Mouse (Mus musculus) urinary bladder, adult 18-20 months (tissue): ENCODE data around the gene Cd6.

Source experiments
- DNase-seq, 2 experiments: peaks; one replicate each; pipeline ENCODE4 v3.0.0; 2022; ENCODE audit warnings: low spot score in 2 of 2, mixed read lengths in 2 of 2

The Cd6 gene

DNA sequence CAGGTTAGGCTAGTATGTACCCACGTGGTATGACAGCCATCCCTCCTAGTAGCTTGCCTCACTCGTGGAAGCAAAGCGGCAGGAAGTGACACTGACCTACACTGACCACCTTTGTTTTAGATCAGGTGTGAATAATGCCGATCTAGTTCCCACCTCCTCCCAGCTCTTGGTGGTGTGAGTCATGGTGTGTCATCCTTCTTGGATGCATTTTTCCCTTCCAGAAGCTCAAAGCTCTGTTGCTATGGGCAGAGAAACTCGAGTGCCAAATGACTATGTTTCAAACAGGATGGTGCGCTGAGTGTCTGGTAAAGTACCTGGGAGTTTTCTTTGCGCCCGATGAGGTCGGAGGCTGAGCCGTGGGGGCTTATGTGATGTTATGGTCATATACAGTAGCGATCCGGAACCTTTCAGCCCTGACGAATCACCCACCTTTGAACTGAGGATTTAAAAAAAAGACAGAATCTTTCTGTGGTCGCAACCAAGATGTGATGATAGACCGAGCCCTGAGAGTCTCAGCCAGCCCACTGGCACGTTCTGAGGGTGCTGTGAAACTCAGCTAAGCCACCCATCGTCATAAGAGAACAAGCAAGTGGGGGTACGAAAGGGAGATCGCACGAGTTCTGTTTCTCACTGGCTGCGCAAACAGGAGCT, 66.4 kb downstream of the Cd6 start:
- no peak for DNase-seq

DNA sequence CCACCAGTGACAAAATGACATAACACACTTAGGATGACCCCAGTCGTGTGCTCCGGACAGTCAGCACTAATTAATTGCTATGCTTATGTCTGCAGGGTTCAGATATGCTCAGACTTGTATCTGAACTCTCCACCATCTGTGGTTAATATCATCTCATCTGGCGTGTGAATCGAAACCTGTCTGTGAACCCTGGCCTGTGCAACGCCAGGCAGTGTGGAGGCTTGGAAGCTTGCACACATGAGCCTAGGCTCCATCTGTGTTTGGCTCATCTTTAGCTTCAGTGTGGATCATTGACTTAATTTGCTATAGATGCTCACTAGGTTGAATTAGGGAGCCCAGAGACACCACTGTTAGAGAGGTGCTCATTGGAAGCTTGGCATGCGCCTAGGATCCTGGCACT, 67.4 kb downstream of the Cd6 start:
- DNase-seq = no peak

DNA sequence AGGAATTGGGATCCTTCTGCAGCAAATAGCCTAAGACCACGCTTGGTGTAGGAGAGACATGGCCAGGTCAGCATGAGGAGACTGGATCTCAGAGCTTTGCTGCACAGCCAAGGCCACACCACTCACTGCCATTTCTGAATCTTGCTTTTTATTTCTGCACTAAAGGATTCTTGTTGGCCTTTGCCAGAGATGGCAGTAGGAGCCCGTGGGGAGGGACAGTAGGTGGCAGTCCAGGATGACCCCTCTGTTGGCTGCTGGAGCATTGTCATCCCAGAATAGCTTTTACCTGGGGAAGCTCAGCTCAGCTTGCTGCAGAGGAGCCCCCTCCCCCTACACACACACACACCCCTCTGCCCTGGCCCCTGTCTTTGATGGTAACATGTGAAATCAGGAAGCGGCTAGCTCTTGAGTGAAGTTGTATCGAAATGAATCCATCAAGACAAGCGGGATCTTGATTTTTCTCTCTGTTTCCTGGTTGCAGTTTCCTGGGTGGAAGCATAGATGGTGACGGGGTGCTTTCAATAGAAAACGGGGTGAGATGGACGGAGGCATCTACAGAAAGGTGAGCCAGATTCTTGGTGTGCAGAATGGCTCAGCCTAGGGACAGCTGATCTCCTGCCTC, 68.0 kb downstream of the Cd6 start:
- no peak for DNase-seq

DNA sequence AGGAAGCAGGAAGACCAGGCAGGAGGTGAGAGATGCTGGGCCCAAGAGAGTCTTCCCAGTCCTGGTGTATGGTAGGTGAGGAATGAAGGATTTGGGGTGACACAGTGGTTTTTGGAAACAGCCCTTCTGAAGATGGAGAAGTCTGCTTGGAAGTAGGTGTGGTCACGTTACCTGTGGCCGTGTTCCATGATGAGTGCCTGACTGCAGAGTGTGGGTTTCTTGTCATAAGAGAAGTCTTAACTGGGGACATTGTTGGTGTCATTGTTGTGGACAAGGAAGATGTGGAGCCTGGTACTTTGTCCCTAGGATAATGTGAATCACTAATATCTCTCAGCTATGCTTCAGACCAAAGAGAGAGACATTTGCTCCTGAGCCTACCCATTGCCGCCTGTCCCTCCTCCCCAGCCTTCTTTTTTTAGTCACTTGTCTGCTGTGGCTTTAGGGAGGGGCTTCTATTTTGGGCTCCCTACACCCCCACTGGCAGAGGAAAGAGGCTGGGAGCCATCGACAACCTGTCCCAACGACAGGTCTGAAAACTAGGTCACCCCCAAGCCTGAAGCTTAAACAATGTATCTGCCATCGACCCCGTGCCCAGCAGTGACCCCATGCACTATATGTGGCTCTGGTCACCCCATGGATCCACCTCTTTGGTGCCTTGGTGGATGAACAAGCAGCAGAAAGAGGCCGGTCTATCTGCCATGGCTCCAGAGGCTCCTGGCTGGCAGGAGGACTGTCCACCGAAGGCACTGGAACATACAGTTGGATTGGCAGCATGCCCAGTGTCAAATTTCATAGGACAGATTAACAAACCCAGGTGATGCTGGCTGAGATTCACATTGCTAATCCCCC, 69.7 kb downstream of the Cd6 start:
- DNase-seq = no peak

DNA sequence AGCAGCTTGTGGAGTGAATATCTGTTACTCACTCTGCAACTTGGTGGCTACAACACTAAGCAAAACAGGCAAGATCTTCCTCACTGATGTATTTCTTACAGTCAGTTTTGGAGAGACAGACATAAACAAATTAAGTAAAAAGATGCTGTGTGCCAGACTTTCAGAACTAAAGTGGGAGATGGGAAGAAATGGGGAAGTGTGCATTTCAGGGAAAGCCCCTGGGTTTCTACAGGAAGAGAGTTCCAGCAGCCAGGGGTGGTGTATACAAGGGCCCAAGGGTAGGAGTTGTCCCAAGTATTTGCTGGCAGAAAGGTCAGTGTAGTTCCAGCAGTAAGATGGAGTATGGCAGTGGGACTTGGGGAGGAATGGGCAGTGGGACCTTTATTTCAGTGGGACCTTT, 70.3 kb downstream of the Cd6 start:
- DNase-seq = no peak

DNA sequence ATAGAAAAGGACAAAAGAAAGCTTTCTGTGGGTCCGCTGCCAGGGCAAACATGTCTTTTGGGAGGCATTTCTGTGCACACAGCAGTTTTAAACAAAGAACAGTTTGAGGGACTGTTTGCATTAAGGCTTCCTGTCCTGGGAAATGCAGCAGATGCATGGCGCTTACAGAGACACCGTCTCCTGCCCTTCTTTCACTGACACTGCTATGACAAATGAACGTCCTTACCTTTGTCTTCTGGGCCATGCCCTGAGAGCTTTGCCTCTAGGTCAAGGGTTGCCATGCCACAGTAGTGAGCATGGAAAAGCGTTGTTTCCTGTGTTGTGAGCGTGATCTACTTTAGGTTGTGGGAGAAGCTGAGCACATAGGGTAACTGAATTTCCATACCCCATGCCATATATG, 71.2 kb downstream of the Cd6 start:
- no peak for DNase-seq

DNA sequence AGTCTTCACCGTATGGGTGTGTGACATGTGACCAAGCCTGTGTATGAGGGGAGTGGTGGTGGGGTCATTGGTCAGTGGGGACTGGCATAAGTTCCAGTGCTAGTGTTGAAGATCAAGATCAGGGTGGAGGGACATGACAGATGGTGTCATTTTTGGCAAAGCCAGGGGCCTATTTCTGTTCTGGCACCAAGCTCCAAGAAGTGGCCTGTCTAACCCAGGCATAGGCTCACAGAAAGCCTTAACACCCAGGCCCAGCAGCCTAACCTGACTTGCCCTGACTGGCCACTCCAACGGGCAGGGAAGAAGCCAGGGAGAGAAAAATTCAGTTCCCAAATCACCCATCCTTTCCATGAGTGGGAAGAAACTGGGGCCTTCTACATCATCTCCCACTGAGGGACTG, 72.3 kb downstream of the Cd6 start:
- no peak for DNase-seq

DNA sequence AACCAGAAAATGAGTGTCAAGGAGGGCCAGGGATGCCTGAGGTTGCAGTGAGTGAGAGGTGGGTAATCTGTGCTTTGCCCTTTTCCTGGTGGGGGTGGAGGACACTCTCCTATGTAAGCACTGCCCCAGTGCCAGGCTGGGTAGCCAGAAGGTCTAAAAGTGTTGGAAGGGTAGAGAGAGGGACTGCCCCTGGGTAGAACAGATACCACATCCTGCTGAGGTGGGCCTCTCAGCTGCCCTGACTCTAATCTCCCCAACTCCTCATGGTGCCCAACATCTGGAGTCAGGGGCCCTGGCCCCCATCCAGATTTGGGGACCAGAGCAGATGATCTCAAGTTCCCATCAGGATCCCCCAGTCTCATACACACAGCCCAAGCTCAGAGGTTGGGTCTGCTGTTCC, 72.7 kb downstream of the Cd6 start:
- DNase-seq = no peak

DNA sequence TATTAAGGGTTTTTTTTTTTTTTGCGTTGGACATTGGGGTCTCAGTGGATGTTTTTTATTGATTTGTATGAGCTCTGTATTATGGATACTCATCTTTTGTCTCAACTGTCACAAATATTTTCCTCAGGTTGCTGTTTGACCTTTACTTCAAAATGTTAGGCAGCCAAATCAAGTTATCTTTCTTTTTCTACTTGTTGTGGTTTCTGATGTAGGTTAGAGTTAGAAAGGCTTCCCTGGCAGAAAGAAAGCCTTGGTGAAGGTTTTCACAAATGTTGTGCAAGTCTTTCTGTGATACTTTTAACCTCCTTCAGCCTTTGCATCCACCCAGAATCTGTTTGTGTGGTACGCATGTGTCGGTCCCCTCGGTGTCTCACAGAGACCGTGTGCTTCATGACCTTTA, 77.2 kb downstream of the Cd6 start:
- DNase-seq = no peak

DNA sequence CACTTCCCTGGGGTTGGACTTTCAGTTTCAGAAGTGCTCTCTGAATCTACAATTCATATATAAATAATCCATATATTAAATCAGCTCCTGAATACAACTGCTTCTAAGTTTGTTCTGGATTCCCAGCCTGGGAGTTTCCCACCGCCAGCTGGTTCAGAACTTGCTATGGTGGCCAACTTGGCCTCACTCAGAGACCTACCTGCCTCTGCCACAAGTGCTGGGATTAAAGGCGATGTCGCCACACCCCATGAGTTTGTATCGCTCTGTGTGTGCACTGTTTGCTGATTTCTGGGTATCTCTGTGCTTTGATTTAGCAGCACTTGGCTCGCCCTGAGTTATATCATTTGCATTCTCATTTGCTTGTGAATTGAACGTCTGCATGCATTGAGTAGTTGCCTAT, 77.8 kb downstream of the Cd6 start:
- no peak for DNase-seq

DNA sequence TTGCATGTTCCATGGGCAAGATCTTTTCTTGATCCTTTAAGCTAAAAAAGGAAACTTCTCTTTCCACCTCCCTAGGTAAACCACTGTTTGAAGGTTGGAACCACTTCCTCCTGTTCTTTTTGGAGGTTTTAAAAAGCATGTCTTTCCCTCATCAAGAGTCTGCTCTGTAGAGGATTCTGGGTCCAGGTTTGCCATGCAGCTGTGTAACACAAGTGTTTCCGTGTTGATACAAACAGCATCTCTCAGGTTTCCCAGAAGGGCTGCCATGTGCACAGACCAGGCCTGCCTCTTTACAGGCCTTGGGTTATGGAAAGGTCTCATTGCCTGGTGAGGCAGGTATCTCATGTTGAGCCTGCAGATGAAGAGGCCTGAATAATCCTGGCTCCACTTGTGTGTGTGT, 78.3 kb downstream of the Cd6 start:
- DNase-seq = no peak

DNA sequence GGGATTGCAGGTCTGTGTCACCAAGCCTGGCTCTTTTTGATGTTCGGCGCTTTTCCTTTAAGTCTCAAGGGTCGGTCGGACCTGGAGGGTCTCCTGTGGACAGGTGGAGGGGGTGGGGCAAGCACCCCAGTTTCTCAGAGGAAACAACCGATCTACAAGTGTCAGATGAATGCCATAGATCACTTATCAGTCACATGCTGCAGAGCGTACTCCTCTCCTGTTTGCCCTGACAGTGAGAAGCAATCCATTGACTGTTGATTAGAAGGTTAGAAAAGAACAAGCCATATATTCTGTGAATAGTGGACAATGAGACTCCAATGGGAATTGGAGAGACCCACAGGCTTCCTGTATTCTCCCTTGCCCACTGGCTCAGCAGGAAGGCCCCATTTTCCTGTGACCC, 79.7 kb downstream of the Cd6 start:
- DNase-seq = no peak

DNA sequence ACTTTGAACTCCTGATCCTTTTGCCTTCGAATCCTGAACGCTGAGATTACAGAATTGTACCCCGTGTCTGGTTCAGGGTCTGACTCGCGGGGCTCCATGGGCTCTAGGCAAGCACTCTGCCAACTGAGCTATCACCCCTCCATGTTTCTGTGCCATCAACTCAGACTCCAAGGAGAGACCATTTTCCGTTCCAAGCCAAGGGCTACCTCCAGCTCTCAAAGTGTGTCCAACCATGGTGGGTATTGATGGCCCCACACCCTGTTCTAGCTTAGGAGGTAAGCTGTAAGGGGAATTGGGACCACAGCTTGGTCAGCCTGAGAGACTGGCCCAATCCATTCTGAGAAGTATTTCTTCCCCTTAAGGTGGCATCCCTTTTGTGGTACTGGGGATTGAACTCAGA, 80.6 kb downstream of the Cd6 start:
- no peak for DNase-seq

DNA sequence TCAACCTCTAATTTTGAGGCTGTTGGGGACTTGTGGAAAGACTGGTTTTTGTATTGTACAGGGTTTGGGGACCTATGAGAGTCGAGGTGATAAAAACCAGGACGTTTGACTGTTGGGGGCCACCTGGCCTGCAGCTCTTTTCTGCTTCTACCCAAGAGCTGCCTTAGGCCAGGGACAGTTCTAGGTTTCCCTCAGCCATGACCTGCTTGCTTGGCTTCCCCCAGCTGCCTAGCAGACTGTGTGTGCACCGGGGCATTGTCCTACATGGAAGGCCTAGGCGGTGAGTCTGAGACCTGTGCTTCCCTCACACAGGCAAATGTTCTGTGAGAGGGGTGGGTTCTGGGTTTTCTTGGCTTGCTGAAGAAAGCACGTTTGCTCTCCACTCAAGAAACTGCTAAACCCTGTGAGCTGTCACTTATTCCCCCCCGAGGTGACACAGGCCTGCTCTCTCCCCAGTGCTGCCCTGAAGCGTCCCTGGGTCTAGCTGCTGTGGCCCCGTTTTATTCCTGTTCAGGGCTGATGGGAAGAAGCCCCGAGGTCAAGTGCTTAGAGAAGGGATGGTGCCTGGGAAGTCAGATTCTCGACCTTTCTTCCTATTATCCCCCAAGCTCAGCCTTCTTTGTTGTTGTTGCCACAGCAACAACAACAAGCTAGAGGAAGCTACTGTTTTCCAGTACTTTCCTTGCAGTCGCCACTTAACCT, 81.3 kb downstream of the Cd6 start:
- DNase-seq = no peak

DNA sequence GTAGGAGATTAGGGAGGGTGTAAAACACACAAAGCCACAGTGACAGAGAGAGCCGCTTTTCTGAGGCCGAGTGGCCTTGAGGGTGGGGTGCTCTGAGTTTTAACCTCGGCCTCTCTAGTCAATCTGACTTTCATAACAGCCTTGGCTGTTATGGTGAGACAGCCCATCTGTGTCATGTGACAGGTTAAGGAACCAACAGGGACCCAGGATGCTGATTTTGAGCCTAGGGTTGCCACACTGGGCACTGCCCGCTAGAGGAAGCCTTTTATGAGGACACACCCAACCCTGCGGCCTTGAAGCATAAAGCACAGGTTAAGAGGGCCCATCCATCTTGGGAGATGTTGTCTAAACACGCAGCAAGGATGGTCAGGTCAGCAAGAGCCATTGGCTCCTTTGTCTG, 82.1 kb downstream of the Cd6 start:
- no peak for DNase-seq

DNA sequence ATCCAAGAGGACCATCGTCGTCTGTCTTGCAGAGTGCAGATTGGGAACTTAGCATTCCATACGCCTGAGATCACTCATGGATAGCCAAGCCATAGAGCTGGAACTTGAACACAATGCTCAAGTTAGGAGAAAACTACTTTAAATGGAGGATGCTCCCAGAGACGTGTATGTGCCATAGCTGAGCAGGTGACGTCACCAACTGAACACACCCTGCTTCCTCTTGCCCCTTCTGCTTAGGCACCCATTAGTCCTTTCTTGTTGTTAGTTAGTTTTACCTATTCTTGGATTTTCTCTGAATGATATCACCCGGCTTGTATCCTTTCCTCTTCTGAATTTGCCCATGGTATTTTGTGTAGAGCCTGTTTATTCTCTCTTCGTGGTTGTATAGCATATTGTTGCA, 82.7 kb downstream of the Cd6 start:
- no peak for DNase-seq

DNA sequence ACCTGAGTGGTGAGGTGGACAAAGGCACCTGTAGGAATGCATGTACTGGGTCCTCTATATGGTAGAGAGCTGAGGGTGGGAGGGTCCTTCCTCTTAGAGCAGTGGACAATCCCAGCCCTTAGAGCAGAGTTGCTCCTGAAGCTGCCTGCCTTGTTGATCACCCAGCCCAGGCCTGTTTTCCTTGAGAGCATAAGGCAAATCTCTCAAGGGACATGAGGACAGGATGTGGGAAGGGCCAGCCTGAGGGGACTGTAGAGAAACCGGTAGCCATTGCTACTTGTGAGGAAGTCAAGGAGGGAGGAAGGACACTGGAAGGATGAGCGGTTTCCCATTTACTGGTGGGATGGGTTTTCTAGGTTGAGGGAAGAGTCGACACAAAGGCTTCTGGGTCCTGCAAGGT, 87.3 kb downstream of the Cd6 start:
- no peak for DNase-seq

DNA sequence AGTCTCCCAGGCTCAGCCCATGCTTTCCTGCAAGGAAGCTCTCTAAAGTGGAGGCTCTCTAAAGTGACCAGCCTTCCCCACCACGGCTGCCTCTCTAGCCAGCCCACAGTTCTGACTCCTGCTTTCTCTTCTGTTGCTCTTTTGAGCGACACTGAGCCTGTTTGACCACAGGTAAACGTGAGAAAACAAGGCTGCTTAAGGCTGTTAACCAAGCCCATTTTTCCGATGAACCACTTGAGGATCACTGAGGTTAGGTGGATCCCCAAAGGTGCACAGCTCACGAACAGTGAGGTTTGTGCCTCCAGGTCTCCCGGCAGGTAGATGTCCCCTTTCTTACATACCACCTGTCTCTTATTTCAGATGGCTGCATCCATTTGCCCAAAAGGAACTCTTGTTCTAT, 87.7 kb downstream of the Cd6 start:
- DNase-seq = no peak

DNA sequence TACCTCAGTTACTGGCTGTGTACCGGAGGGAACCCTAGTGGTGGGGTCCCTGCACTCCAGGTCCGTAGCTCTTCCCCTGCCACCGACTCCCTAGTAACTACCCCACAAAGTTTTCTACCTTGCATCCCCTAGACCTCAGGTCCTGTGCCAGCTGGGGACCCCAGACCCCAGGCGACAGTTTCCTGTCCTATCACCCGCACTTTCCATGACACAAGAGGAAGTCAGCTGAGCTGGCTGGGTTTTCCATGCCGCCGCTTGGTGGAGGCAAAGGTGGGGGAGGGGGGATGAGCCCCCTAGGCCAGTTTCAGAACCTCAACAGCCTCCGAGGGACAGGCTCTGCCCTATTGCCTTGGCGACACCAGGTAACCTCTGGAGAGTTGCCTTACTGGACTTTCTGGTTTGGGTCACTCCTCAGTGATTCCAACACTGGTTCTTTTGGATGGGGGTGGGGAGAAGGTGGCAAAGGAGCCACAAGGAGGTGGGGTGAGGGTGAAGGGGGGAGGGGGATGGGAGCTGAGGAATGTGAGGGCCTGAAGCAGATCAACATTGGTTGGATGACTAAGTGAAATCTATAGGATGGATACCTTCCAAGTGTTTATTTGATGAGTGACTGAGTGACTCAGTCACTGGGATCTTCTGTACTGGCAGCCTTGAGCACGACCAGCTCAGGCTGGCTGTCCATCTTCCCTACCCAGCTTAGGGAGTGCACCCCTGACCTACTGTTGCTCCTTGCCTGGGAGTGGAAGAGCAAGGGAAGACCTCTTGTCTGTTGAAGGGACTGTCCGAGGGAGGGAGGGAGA, 89.0 kb downstream of the Cd6 start:
- DNase-seq = peak; percentile 41 to 67

DNA sequence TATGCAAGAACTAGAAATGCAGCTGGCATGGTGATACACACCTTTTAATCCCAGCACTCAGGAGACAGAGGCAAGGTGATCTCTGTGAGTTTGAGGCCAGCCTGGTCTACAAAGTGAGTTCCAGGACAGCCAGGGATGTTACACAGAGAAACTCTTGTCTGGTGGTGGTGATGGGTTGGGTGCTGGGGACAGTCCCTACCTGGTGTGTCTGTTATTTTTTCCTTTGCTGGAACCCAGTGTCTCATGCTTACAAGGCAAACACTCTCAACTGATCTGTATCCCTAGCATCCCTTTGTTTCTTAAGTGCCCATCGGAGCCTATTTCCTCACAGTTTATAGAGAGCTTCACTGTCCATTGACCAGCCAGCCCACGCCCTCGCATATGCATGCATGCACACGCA, 89.9 kb downstream of the Cd6 start:
- no peak for DNase-seq
